Mouse (Mus musculus) kidney, postnatal 0 days (tissue): ENCODE measurements around the gene Nfatc4. TPM values are rescaled to one million over a fixed set of nuclear protein-coding genes. Genes with fewer than 3 reads are reported as not detected.

Experiments used
- ATAC-seq: fragments of 200-750 bp; cut with Nextera tagmentation; replicated peaks from 2 replicates; pipeline ENCODE4 v1.8.0; 2017; ENCODE audit warnings: low read depth, moderate number of reproducible peaks, moderate TSS enrichment, moderate library complexity; ENCODE audit not compliant: low FRiP score
- DNase-seq: peaks from one replicate; pipeline ENCODE4 v3.0.0-alpha.2; 2016; ENCODE audit warnings: low spot score
- H3K27ac ChIP-seq: fragments of 300-500 bp; sonication (generic); 2 replicates; pipeline ENCODE4 v1.5.1; 2014; ENCODE audit warnings: mild to moderate bottlenecking
- H3K27me3 ChIP-seq: fragments of 300-500 bp; sonication (generic); 2 replicates; pipeline ENCODE4 v1.6.1; 2014; ENCODE audit warnings: low read length, mixed read lengths; ENCODE audit not compliant: insufficient read depth
- H3K36me3 ChIP-seq: fragments of 300-500 bp; sonication (generic); 2 replicates; pipeline ENCODE4 v1.6.1; 2014; ENCODE audit warnings: low read length, mixed read lengths; ENCODE audit not compliant: insufficient read depth
- H3K4me1 ChIP-seq: fragments of 300-500 bp; sonication (generic); replicated peaks from 2 replicates; pipeline ENCODE4 v1.6.1; 2014; ENCODE audit warnings: antibody characterized with exemption, low read length, mixed read lengths; ENCODE audit not compliant: insufficient read depth
- H3K4me2 ChIP-seq: fragments of 300-500 bp; sonication (generic); 2 replicates; pipeline ENCODE4 v1.6.1; 2014; ENCODE audit warnings: mild to moderate bottlenecking, low read length, moderate library complexity, mixed read lengths
- H3K4me3 ChIP-seq: fragments of 300-500 bp; sonication (generic); replicated peaks from 2 replicates; pipeline ENCODE4 v1.5.1; 2014; ENCODE audit warnings: low read depth, low read length
- H3K9ac ChIP-seq: fragments of 300-500 bp; sonication (generic); 2 replicates; pipeline ENCODE4 v1.6.1; 2014; ENCODE audit warnings: low read depth, low read length
- H3K9me3 ChIP-seq: fragments of 300-500 bp; sonication (generic); replicated peaks from 2 replicates; pipeline ENCODE4 v1.6.1; 2016; ENCODE audit warnings: low read length, inconsistent platforms, mixed read lengths
- CTCF ChIP-seq: IDR thresholded peaks from 2 replicates; pipeline ENCODE4 v1.5.1; 2016; ENCODE audit warnings: antibody characterized with exemption, low read depth, mild to moderate bottlenecking, moderate library complexity
- WGBS: fragments of 180-500 bp; shearing (Covaris S2); extraction: QIAGEN DNeasy Blood & Tissue Kit; methylation state at CpG from one replicate; pipeline ENCODE4 v1.1.7; 2014; 5-methylcytosine and 5-hydroxymethylcytosine counted together
- polyA plus RNA-seq: library from polyadenylated mRNA; unstranded; fragments of >200 nt; fragmentation: Nextera tagmentation; extraction: Ambion mirVana; gene quantifications from 2 replicates; pipeline ENCODE4 v1.2.1, GENCODE M21; 2015

The Nfatc4 gene
- polyA plus RNA-seq, 1 experiment from 2014 or later = 16.8 TPM

DNA sequence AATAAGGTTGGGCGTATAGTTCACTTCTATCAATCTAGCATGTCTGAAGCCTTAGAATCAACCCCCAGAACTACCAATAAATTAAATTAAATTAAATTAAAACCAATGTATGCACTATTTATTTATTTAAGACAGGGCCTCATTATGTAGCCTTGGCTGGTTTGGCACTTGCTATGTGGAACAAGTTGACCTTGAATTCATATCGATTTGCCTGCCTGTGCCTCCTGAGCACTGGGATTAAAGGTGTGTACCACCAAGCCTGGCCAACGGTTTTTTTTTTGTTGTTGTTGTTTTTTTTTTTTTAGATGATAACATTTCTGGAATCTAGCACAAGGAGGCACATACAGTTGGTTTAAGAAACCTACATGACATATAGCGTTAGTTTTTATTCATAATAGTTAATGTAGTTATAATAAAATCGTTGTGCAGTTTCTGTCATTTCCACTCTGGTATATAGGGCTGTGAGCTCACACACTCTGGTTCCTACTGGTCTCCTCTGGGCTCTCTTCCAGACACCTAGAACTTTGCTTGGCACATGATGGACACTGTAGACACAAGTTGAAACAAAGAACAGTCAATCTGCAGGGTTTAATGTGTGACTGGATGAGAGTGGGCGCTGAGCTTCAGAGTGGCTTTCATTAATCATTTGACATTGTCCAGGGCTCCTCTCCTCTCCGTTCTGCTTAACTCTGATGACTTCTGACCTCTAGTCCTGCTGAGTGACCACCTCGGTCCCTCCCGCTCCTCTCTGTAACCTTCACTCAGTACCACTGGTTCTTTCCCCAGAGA lies 22.8 kb downstream of the Nfatc4 start:
- H3K27me3 ChIP-seq = no peaks in the 10 kb centered on the region
- ATAC-seq = peak; percentile 73; the same call in 1 of the 2 replicates
- WGBS = 54% methylated on average over 9 of the region's 9 CpGs
- H3K4me1 ChIP-seq = no peaks in the 10 kb centered on the region
- H3K4me3 ChIP-seq = no peak overlapping the region
- DNase-seq = no peak
- H3K27ac ChIP-seq = peak overlapping the region; percentile 42; the same call in 1 of the 2 replicates
- H3K9ac ChIP-seq = no peak overlapping the region
- H3K9me3 ChIP-seq = no peaks in the 10 kb centered on the region
- no peak for TF ChIP-seq CTCF
- H3K36me3 ChIP-seq = no peaks in the 10 kb centered on the region
- no peak overlapping the region for H3K4me2 ChIP-seq

DNA sequence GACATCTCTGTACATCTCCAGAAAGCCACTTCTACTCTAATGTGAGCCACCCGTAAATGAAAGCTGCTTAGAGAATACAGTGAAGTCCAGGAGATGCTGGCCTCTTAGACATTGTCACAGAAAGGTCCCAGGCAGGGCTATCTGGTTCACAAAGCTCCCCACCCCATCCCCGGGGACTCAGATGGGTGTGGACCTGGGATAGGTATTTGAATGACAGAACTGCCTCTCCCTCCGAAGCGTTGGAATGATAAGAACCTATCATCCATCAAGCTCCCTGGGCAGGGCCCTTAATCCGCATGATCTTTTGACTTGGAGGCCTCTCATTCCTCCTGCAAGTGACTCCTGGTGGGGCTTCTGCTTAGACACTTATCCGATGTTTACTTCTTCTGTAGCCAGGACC lies 27.9 kb downstream of the Nfatc4 start:
- Histone ChIP-seq H3K4me1 (peaks cover 13% of the 10 kb centered on the region), H3K9ac (no peak overlapping the region), H3K4me2 (no peak overlapping the region), H3K27ac (no peak overlapping the region), H3K27me3 (no peaks in the 10 kb centered on the region), H3K9me3 (no peaks in the 10 kb centered on the region), H3K36me3 (no peaks in the 10 kb centered on the region), H3K4me3 (no peak overlapping the region)
- 78% methylated on average over 6 of the region's 6 CpGs for WGBS
- TF ChIP-seq CTCF = no peak
- ATAC-seq = no peak
- DNase-seq = no peak

DNA sequence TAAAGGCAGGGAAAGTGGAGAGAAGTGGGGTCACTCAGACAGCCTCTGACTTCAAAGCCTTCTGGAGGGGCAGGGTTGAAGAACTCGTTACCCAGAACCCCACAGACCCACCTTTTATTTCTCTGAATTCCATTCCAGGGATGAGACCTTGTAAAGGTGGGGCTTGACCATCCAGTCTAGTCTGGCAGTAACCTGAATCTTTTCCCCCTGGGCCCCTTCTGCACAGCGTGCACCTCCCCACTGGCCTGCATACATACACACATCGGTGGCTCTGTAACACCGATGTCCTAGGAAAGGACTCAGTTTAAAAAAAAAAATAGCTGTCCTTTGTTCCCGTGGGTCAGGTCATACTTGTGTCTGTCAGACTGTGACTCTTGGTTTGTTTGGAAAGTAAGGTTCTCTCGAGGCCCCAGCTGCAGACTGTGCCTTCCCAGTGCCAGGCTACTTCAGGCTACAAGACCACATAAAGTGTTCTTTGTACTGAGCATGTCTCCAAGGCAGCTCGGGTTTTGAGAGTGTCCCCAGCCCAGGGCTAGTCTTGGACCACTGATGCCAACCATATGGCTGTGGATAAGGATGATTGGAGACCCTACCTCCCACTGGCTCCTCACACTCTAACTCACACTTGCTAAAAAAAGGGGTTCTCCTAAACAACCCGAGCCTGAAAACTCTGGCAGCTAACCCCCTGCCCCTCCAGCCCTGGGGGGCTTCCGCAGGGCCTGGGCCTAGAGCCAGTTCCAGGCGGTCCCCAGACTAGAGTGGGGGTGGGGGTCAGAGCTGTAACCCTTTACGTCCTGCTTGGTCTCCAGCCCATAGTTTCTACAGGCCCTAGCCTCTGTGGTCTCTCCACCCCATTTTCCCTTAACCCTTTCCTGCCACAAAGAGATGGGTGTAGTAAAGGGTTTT lies 30.0 kb downstream of the Nfatc4 start:
- Histone ChIP-seq H3K4me2 (peak overlapping the region; percentile 84), H3K4me3 (0 out of 2 replicates have a peak overlapping the region, but pooled peaks have one; percentile 2), H3K36me3 (no peaks in the 10 kb centered on the region), H3K27ac (peak overlapping the region; percentile 89), H3K4me1 (peaks cover 30% of the 10 kb centered on the region), H3K9me3 (no peaks in the 10 kb centered on the region), H3K27me3 (no peaks in the 10 kb centered on the region), H3K9ac (peak overlapping the region; percentile 68; the same call in 1 of the 2 replicates)
- DNase-seq (peak; percentile 87), ATAC-seq (peak; percentile 69)
- TF ChIP-seq CTCF = no peak
- WGBS = under 1% methylated on average over 11 of the region's 11 CpGs

DNA sequence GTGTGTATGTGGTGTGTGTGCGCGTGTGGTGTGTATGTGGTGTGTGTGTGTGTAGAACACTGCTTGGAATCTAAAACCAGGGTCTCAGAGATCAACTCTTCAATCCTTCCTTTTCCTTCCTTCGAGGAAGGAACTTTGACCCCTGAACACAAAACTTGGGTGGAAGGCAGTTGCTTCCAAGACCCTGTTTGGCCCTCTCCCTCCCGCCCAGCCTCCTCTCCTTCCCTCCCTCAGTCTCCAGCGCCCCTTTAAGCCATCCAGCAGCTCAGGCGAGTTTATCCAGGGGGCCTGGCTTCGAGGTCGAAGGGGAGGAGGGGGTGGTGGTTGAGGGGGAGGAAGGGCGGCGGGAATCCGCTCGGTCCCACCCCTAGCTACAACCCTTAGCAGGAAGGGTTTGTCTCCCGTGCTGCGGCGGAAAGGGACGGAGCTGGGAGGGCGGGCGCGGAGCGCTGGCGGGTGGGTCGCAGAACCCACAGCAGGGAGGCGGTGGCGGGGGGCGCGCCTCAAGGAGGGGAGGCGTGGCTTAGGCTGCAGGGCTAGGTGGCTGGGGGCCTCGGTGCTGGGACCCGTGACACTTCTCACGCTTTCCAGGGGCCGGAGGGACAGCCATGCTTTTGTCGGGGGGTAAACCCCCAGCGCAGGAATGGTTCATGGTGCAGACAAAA lies 30.8 kb downstream of the Nfatc4 start, which contains the start of gene Nynrin:
TSS of gene Nynrin (plus strand) at position 390 of the 665 bp plus-strand sequence.
- Histone ChIP-seq H3K9me3 (no peaks in the 10 kb centered on the region), H3K9ac (peak within 1 kb of the TSS; percentile 68), H3K27me3 (no peaks in the 10 kb centered on the region), H3K4me3 (peak within 1 kb of the TSS; percentile 69), H3K36me3 (no peaks in the 10 kb centered on the region), H3K27ac (peak within 1 kb of the TSS; percentile 89), H3K4me1 (peaks cover 32% of the 10 kb centered on the region), H3K4me2 (peak within 1 kb of the TSS; percentile 84)
- WGBS = 1% methylated on average over 32 of the region's 33 CpGs
- peak; percentile 79 for ATAC-seq
- TF ChIP-seq CTCF = no peak
- DNase-seq = peak; percentile 93

DNA sequence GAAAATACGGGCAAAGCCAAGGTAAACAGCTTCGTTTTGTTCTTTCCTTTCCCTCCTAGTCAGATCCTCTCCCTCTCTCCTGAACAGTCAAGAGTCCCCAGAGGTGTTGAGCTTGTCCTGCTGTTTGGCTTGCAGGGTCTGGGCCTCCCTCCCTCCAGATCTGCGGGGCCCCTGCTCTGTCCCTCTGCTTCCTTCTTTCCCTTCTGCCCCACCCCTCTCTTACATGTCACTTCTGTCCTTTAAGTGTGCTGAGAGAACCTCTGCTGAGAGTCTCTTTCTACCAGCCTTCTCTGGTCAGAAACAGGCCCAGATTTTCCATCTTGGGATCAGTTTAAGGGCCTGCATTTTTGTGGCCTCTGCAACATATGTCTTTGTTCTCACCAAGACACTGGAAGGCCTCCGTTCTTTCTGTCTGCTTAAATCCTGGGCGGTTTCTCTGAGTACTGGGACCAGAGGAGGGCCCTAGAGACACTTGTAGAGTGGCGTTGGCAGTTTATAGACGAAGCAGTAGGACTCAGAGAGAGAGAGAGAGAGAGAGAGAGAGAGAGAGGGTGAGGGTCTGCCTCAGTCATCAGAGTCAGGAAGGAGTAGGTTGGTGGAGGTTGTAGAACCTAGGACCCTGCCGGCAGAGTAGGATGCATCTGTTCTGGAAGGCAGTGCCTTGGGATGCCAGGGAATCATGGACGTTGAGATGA lies 31.6 kb downstream of the Nfatc4 start:
- peak overlapping the region; percentile 84 for H3K4me2 ChIP-seq
- no peaks in the 10 kb centered on the region for H3K27me3 ChIP-seq
- peaks cover 32% of the 10 kb centered on the region for H3K4me1 ChIP-seq
- no peaks in the 10 kb centered on the region for H3K36me3 ChIP-seq
- no peaks in the 10 kb centered on the region for H3K9me3 ChIP-seq
- WGBS = under 1% methylated on average over 9 of the region's 9 CpGs
- no peak; the same call in 1 of the 2 replicates for ATAC-seq
- peak overlapping the region; percentile 69 for H3K4me3 ChIP-seq
- H3K9ac ChIP-seq = peak overlapping the region; percentile 68
- peak overlapping the region; percentile 89 for H3K27ac ChIP-seq
- TF ChIP-seq CTCF = no peak
- peak; percentile 64 for DNase-seq
